Mouse (Mus musculus) CH12.LX (cell line): ENCODE measurements at regions not wholly inside any gene's neighbourhood (a gene's known extent, or its start where the extent isn't known, plus 50 kb on each side); places are given as distances from the start of the nearest gene placed in this dataset.

Experiments used
- CTCF ChIP-seq, 2 experiments: IDR thresholded peaks in 1 of 2; conservative IDR thresholded peaks in 1 of 2; 2 replicates each; pipeline ENCODE4 v1.5.1; 2011 to 2012; ENCODE audit warnings: low read depth in 2 of 2, low read length in 2 of 2, improper control_type of control experiment in 1 of 2, inconsistent platforms in 1 of 2, mild to moderate bottlenecking in 1 of 2, moderate library complexity in 1 of 2
- JUND ChIP-seq: conservative IDR thresholded peaks from 2 replicates; pipeline ENCODE4 v1.6.1; 2011; ENCODE audit warnings: low read depth, low read length, improper control_type of control experiment
- MAZ ChIP-seq: IDR thresholded peaks from 2 replicates; pipeline ENCODE4 v1.6.1; 2012; ENCODE audit warnings: low read depth, mild to moderate bottlenecking, inconsistent platforms, low read length, improper control_type of control experiment, moderate library complexity
- POLR2A ChIP-seq: IDR thresholded peaks from 2 replicates; pipeline ENCODE4 v1.6.1; 2011; ENCODE audit warnings: low read depth, mild to moderate bottlenecking, improper control_type of control experiment, low read length

- TF ChIP-seq CTCF (conservative IDR thresholded peaks at IDR 0.05 in 1 of 2, IDR thresholded peaks at IDR 0.05 in 1 of 2; ENCODE audit: low read depth in 2 of 2, low read length in 2 of 2) = no peak
- no peak for TF ChIP-seq MAZ
- no peak for TF ChIP-seq POLR2A
- no peak for TF ChIP-seq JUND
These were observed 59.3 kb upstream of the Dlk1 start for GRCm38 (mm10) chr12:109393326-109393725.
